Mouse (Mus musculus): ENCODE measurements around the gene Rela. TPM values are rescaled to one million over a fixed set of nuclear protein-coding genes. Genes with fewer than 3 reads are reported as not detected.

The Rela gene
- polyA plus RNA-seq, 1 experiment, result 53.6 TPM

DNA sequence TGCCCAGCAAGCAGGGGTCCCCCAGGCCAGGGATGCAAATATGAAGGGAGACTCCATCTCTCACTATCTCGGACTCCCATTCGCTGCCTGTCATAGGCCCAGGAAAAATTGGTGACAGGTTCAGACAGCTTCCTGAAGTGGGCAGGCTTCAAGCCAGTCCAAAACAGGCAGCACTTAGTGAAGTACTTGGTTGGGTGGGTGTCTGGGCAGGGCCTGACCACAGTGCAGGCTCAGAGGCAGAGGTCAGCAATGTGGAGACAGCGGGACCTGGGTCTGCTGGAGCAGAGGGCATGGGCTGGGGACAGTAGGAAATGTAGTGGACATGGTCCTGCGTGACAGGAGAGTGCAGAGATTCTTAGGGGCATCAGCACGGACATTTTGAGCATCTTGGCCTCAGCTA is 54.3 kb downstream of the Rela start:
- H3K4me3 ChIP-seq (ENCODE audit: insufficient read depth, low read length), result peak overlapping the region; percentile 86
- peaks cover 7% of the 10 kb centered on the region; the same call in 1 of the 2 replicates for H3K4me1 ChIP-seq (ENCODE audit: control insufficient read depth, insufficient read depth, low read length)
- H3K27ac ChIP-seq (ENCODE audit: insufficient read depth, low read length), result no peak overlapping the region
- TF ChIP-seq POLR2A (IDR thresholded peaks at IDR 0.05; ENCODE audit: low read depth, low read length) (no peak), CTCF (IDR thresholded peaks at IDR 0.05; ENCODE audit: borderline replicate concordance, insufficient read depth, low read length) (no peak)

DNA sequence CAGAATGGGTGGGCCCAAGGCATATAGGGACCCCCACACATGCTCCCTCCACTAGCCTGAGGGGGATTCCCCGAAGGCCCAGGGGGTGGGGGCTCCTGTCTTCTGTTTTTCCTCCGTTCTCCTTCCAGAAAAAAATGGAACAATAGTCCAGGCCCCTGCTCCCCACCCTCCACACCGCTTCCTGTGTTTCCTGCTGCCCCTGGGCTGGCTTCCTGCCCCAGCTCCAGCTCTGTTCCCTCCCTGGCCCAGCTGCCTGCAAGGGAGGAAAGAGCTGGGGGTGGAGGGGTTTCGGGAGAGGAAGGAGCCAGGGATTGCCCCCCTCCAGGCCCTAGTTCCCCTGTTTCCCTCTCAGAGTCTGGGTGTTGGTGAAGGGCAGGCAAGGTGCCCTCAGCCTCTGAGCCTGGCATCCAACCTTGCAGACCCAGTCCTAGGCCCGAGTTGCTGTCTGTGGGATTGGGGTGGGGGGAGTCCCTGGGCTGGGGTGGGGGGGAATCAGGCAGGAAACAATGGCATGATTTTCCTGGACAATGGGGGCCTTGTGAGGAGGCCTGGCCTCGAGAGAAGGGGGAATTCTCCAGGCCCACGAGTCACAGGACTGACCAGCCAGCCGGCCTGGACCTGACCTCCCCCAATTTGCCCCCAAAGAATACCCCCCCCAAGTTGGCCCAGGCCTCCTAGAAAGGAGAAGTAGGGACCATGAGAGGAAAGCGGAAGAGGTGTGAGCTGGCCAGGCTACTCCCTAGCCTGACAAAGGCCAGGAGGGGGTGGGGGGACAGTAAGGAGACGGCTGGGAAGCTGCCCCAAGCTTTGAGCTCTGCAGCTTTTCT is 55.0 kb downstream of the Rela start:
- TF ChIP-seq POLR2A (IDR thresholded peaks at IDR 0.05; ENCODE audit: low read depth, low read length) (no peak), CTCF (IDR thresholded peaks at IDR 0.05; ENCODE audit: borderline replicate concordance, insufficient read depth, low read length) (no peak)
- Histone ChIP-seq H3K27ac (ENCODE audit: insufficient read depth, low read length) (no peak overlapping the region), H3K4me1 (ENCODE audit: control insufficient read depth, insufficient read depth, low read length) (peaks cover 4% of the 10 kb centered on the region; the same call in 1 of the 2 replicates), H3K4me3 (ENCODE audit: insufficient read depth, low read length) (peak overlapping the region; percentile 86)

DNA sequence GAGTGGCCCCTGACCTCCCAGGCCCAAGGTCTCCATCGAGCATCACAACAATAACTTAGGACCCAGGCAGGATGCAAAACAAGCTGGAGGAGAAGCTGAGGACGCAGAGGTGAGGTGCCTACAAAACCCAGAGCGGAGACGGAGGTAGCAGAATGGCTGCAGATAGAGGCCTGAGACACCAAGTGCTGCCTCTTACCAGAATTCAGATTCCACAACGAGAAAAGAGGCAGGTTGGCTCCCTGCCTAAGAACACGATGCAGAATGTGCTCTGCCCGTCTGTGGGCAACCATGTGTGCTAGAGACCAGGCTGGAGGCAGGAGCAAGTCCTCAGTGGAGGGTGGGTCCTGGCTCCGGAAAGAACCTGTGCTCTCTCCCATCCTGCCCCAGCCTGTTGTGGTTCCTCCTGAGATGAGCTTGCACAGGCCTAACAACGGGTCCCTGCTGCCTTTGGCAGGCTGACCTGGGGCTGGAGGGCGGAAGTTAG is 55.7 kb downstream of the Rela start:
- Histone ChIP-seq H3K27ac (ENCODE audit: insufficient read depth, low read length) (no peak overlapping the region), H3K4me3 (ENCODE audit: insufficient read depth, low read length) (0 out of 2 replicates have a peak overlapping the region, but pooled peaks have one; percentile 0), H3K4me1 (ENCODE audit: control insufficient read depth, insufficient read depth, low read length) (peaks cover 2% of the 10 kb centered on the region; the same call in 1 of the 2 replicates)
- no peak for TF ChIP-seq CTCF (IDR thresholded peaks at IDR 0.05; ENCODE audit: borderline replicate concordance, insufficient read depth, low read length)

DNA sequence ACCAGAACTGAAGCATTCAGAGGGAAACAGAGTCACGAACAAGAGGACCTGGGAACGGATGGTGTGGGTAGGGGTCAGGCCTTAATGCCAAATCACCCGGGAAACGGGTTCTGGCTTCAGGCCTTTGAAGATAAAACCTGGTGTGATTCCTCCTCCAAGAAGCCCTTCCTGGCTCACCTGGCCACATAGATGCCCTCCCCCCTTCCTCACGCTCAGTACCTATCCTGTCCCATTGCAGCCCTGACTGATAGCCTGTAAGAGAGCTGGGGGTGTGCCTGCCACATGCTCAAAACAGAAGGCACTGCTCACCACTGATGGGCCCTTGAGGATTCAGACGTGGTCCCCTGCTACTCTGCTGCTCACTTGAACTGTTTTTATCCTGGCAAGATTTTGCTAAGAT is 56.5 kb downstream of the Rela start:
- Histone ChIP-seq H3K4me1 (ENCODE audit: control insufficient read depth, insufficient read depth, low read length) (peaks cover 2% of the 10 kb centered on the region; the same call in 1 of the 2 replicates), H3K4me3 (ENCODE audit: insufficient read depth, low read length) (no peak overlapping the region), H3K27ac (ENCODE audit: insufficient read depth, low read length) (no peak overlapping the region)
- TF ChIP-seq POLR2A (IDR thresholded peaks at IDR 0.05; ENCODE audit: low read depth, low read length) (no peak), CTCF (IDR thresholded peaks at IDR 0.05; ENCODE audit: borderline replicate concordance, insufficient read depth, low read length) (no peak)

DNA sequence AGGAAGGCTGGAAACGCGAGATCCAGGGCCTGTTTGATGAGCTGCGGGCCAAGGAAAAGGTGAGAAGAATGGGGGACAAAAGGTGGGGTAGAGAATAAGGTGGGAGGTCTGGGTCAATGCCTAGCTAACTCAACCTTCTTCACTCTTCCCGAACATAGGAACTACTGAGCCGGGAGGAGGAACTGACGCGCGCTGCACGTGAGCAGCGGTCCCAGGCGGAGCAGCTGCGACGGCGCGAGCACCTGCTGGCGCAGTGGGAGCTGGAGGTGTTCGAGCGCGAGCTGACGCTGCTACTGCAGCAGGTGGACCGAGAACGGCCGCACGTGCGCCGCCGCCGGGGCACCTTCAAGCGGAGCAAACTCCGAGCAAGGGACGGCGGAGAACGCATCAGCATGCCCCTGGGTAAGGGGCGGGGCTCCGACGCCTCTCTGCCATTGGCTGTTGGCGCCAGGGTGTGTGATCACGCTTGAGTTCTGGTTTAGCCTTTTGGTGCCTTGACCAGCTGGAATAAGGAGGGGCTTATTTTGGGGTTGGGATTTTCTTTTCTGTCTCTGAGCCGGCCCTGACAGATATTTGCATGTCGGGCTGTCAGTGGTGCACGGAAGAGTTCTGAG is 58.7 kb downstream of the Rela start:
- peaks cover 2% of the 10 kb centered on the region; the same call in 1 of the 2 replicates for H3K4me1 ChIP-seq (ENCODE audit: control insufficient read depth, insufficient read depth, low read length)
- no peak overlapping the region for H3K27ac ChIP-seq (ENCODE audit: insufficient read depth, low read length)
- no peak for TF ChIP-seq CTCF (IDR thresholded peaks at IDR 0.05; ENCODE audit: borderline replicate concordance, insufficient read depth, low read length)
- no peak for TF ChIP-seq POLR2A (IDR thresholded peaks at IDR 0.05; ENCODE audit: low read depth, low read length)
- H3K4me3 ChIP-seq (ENCODE audit: insufficient read depth, low read length), result no peak overlapping the region

Other genes with a start within 250 kb of the Rela start
- 34.7 and 35.3 TPM in 2 replicates for gene Sart1, start 248.8 kb upstream of the Rela start, polyA plus RNA-seq (2011; ENCODE audit: insufficient read length, low read depth, missing spikeins)
- gene Tsga10ip, start 235.0 kb upstream of the Rela start, polyA plus RNA-seq (2011; ENCODE audit: insufficient read length, low read depth, missing spikeins), result not detected in 2 replicates
- gene Drap1, start 212.5 kb upstream of the Rela start, polyA plus RNA-seq (2011; ENCODE audit: insufficient read length, low read depth, missing spikeins), result 152 and 169 TPM in 2 replicates
- 47.2 and 48.3 TPM in 2 replicates for gene AI837181, start 212.3 kb upstream of the Rela start, polyA plus RNA-seq (2011; ENCODE audit: insufficient read length, low read depth, missing spikeins)
- gene Fosl1, start 189.9 kb upstream of the Rela start, polyA plus RNA-seq (2011; ENCODE audit: insufficient read length, low read depth, missing spikeins), result 13.4 and 35.0 TPM in 2 replicates
- 3.0 and 5.2 TPM in 2 replicates for gene Ccdc85b, start 179.6 kb upstream of the Rela start, polyA plus RNA-seq (2011; ENCODE audit: insufficient read length, low read depth, missing spikeins)
- 53.1 and 66.3 TPM in 2 replicates for gene Fibp, start 176.9 kb upstream of the Rela start, polyA plus RNA-seq (2011; ENCODE audit: insufficient read length, low read depth, missing spikeins)
- 0.76 and 1.0 TPM in 2 replicates for gene Ctsw, start 169.0 kb upstream of the Rela start, polyA plus RNA-seq (2011; ENCODE audit: insufficient read length, low read depth, missing spikeins)
- gene Efemp2, start 163.5 kb upstream of the Rela start, polyA plus RNA-seq (2011; ENCODE audit: insufficient read length, low read depth, missing spikeins), result 368 and 420 TPM in 2 replicates
- gene Mus81, start 149.1 kb upstream of the Rela start, polyA plus RNA-seq (2011; ENCODE audit: insufficient read length, low read depth, missing spikeins), result 21.8 and 27.1 TPM in 2 replicates
- 1,890 and 1,995 TPM in 2 replicates for gene Cfl1, start 147.0 kb upstream of the Rela start, polyA plus RNA-seq (2011; ENCODE audit: insufficient read length, low read depth, missing spikeins)
- gene 1700020D05Rik, start 133.7 kb upstream of the Rela start, polyA plus RNA-seq (2011; ENCODE audit: insufficient read length, low read depth, missing spikeins), result 0.97 and 1.4 TPM in 2 replicates
- gene Snx32, start 126.9 kb upstream of the Rela start, polyA plus RNA-seq (2011; ENCODE audit: insufficient read length, low read depth, missing spikeins), result 8.7 and 18.4 TPM in 2 replicates
- gene Ovol1, start 76.8 kb upstream of the Rela start, polyA plus RNA-seq (2011; ENCODE audit: insufficient read length, low read depth, missing spikeins), result not detected in 2 replicates
- 3.1 and 3.2 TPM in 2 replicates for gene Ap5b1, start 69.5 kb upstream of the Rela start, polyA plus RNA-seq (2011; ENCODE audit: insufficient read length, low read depth, missing spikeins)
- gene Rnaseh2c, start 35.6 kb upstream of the Rela start, polyA plus RNA-seq (2011; ENCODE audit: insufficient read length, low read depth, missing spikeins), result 36.9 and 38.5 TPM in 2 replicates
- gene Kat5, start 27.2 kb upstream of the Rela start, polyA plus RNA-seq (2011; ENCODE audit: insufficient read length, low read depth, missing spikeins), result 41.4 and 46.4 TPM in 2 replicates
- 16.7 and 19.1 TPM in 2 replicates for gene Sipa1, start 26.2 kb downstream of the Rela start, polyA plus RNA-seq (2011; ENCODE audit: insufficient read length, low read depth, missing spikeins)
- 9.3 and 14.2 TPM in 2 replicates for gene Map3k11, start 51.3 kb downstream of the Rela start, polyA plus RNA-seq (2011; ENCODE audit: insufficient read length, low read depth, missing spikeins)
- gene Pcnx3, start 51.4 kb downstream of the Rela start, polyA plus RNA-seq (2011; ENCODE audit: insufficient read length, low read depth, missing spikeins), result 43.0 and 48.4 TPM in 2 replicates
- gene Kcnk7, start 66.9 kb downstream of the Rela start, polyA plus RNA-seq (2011; ENCODE audit: insufficient read length, low read depth, missing spikeins), result not detected in 2 replicates
- 62.8 and 86.1 TPM in 2 replicates for gene Ehbp1l1, start 88.8 kb downstream of the Rela start, polyA plus RNA-seq (2011; ENCODE audit: insufficient read length, low read depth, missing spikeins)
- gene Fam89b, start 92.2 kb downstream of the Rela start, polyA plus RNA-seq (2011; ENCODE audit: insufficient read length, low read depth, missing spikeins), result 51.3 and 54.8 TPM in 2 replicates
- gene Ltbp3, start 103.4 kb downstream of the Rela start, polyA plus RNA-seq (2011; ENCODE audit: insufficient read length, low read depth, missing spikeins), result 119 and 136 TPM in 2 replicates
- 78.4 and 83.1 TPM in 2 replicates for gene Scyl1, start 133.9 kb downstream of the Rela start, polyA plus RNA-seq (2011; ENCODE audit: insufficient read length, low read depth, missing spikeins)
- 24.9 and 35.7 TPM in 2 replicates for gene Frmd8, start 237.8 kb downstream of the Rela start, polyA plus RNA-seq (2011; ENCODE audit: insufficient read length, low read depth, missing spikeins)
- 1.3 and 3.5 TPM in 2 replicates for gene Slc25a45, start 240.3 kb downstream of the Rela start, polyA plus RNA-seq (2011; ENCODE audit: insufficient read length, low read depth, missing spikeins)

All from embryonic fibroblast, embryonic 13.5 days (primary cell).